Mouse (Mus musculus): Measurements from ENCODE around the gene H2-T24. TPM values are rescaled to one million over a fixed set of nuclear protein-coding genes. Genes with fewer than 3 reads are reported as not detected.

H2-T24 gene
- polyA plus RNA-seq (2015; fragmentation: Illumina TruSeq; extraction: RNeasy Lipid Tissue Mini Kit (QIAGEN cat#74804); ENCODE audit: insufficient read depth, low replicate concordance) = 80.5 TPM

GRCm38 (mm10) chr17:36020191-36021073 is at the start of gene H2-T24:
TSS of gene H2-T24 (minus strand) at chr17:36020560.

GRCm38 (mm10) chr17:36058362-36058761 is 38.0 kb upstream of the H2-T24 start, which contains the start of gene Gm11127:
TSS of gene Gm11127 (minus strand) at chr17:36058371.

GRCm38 (mm10) chr17:36042610-36043169 is 22.3 kb upstream of the H2-T24 start, which contains the start of the genes H2-T22 and Gm6034:
TSS of gene H2-T22 (minus strand) at chr17:36042747.
TSS of gene Gm6034 (plus strand) at chr17:36042961.

GRCm38 (mm10) chr17:36032351-36032875 is 12.1 kb upstream of the H2-T24 start, which contains the start of gene H2-T23:
TSS of gene H2-T23 (minus strand) at chr17:36032855.

GRCm38 (mm10) chr17:35979401-35980362 is 40.7 kb downstream of the H2-T24 start, which contains the start of the genes Gnl1 and Prr3:
TSS of gene Gnl1 (plus strand) at chr17:35979851.
TSS of gene Prr3 (minus strand) at chr17:35980236.

GRCm38 (mm10) chr17:35969418-35970389 is 50.7 kb downstream of the H2-T24 start, which contains the start of gene Abcf1:
TSS of gene Abcf1 (minus strand) at chr17:35969761.

Other genes starting within 250 kb of the H2-T24 start
- gene Ier3, start 198.9 kb downstream of the H2-T24 start, polyA plus RNA-seq (2015; fragmentation: Illumina TruSeq; extraction: RNeasy Lipid Tissue Mini Kit (QIAGEN cat#74804); ENCODE audit: insufficient read depth, low replicate concordance) = 3.4 TPM
- 27.5 TPM for gene Flot1, start 197.3 kb downstream of the H2-T24 start, polyA plus RNA-seq (2015; fragmentation: Illumina TruSeq; extraction: RNeasy Lipid Tissue Mini Kit (QIAGEN cat#74804); ENCODE audit: insufficient read depth, low replicate concordance)
- 222 TPM for gene Tubb5, start 182.3 kb downstream of the H2-T24 start, polyA plus RNA-seq (2015; fragmentation: Illumina TruSeq; extraction: RNeasy Lipid Tissue Mini Kit (QIAGEN cat#74804); ENCODE audit: insufficient read depth, low replicate concordance)
- gene Mdc1, start 179.0 kb downstream of the H2-T24 start, polyA plus RNA-seq (2015; fragmentation: Illumina TruSeq; extraction: RNeasy Lipid Tissue Mini Kit (QIAGEN cat#74804); ENCODE audit: insufficient read depth, low replicate concordance) = 59.7 TPM
- gene Nrm, start 159.2 kb downstream of the H2-T24 start, polyA plus RNA-seq (2015; fragmentation: Illumina TruSeq; extraction: RNeasy Lipid Tissue Mini Kit (QIAGEN cat#74804); ENCODE audit: insufficient read depth, low replicate concordance) = 43.1 TPM
- gene Ppp1r18, start 155.0 kb downstream of the H2-T24 start, polyA plus RNA-seq (2015; fragmentation: Illumina TruSeq; extraction: RNeasy Lipid Tissue Mini Kit (QIAGEN cat#74804); ENCODE audit: insufficient read depth, low replicate concordance) = 139 TPM
- gene Dhx16, start 140.7 kb downstream of the H2-T24 start, polyA plus RNA-seq (2015; fragmentation: Illumina TruSeq; extraction: RNeasy Lipid Tissue Mini Kit (QIAGEN cat#74804); ENCODE audit: insufficient read depth, low replicate concordance) = 124 TPM
- gene 2310061I04Rik, start 123.1 kb downstream of the H2-T24 start, polyA plus RNA-seq (2015; fragmentation: Illumina TruSeq; extraction: RNeasy Lipid Tissue Mini Kit (QIAGEN cat#74804); ENCODE audit: insufficient read depth, low replicate concordance) = 29.9 TPM
- 15.8 TPM for gene Atat1, start 110.5 kb downstream of the H2-T24 start, polyA plus RNA-seq (2015; fragmentation: Illumina TruSeq; extraction: RNeasy Lipid Tissue Mini Kit (QIAGEN cat#74804); ENCODE audit: insufficient read depth, low replicate concordance)
- 63.0 TPM for gene Mrps18b, start 104.2 kb downstream of the H2-T24 start, polyA plus RNA-seq (2015; fragmentation: Illumina TruSeq; extraction: RNeasy Lipid Tissue Mini Kit (QIAGEN cat#74804); ENCODE audit: insufficient read depth, low replicate concordance)
- 32.2 TPM for gene Ppp1r10, start 104.1 kb downstream of the H2-T24 start, polyA plus RNA-seq (2015; fragmentation: Illumina TruSeq; extraction: RNeasy Lipid Tissue Mini Kit (QIAGEN cat#74804); ENCODE audit: insufficient read depth, low replicate concordance)
- gene Abcf1, start 50.8 kb downstream of the H2-T24 start, polyA plus RNA-seq (2015; fragmentation: Illumina TruSeq; extraction: RNeasy Lipid Tissue Mini Kit (QIAGEN cat#74804); ENCODE audit: insufficient read depth, low replicate concordance) = 133 TPM
- gene Gnl1, start 40.7 kb downstream of the H2-T24 start, polyA plus RNA-seq (2015; fragmentation: Illumina TruSeq; extraction: RNeasy Lipid Tissue Mini Kit (QIAGEN cat#74804); ENCODE audit: insufficient read depth, low replicate concordance) = 19.0 TPM
- gene Prr3, start 40.3 kb downstream of the H2-T24 start, polyA plus RNA-seq (2015; fragmentation: Illumina TruSeq; extraction: RNeasy Lipid Tissue Mini Kit (QIAGEN cat#74804); ENCODE audit: insufficient read depth, low replicate concordance) = 29.2 TPM
- gene H2-T23, start 12.3 kb upstream of the H2-T24 start, polyA plus RNA-seq (2015; fragmentation: Illumina TruSeq; extraction: RNeasy Lipid Tissue Mini Kit (QIAGEN cat#74804); ENCODE audit: insufficient read depth, low replicate concordance) = 186 TPM
- 124 TPM for gene H2-T22, start 22.2 kb upstream of the H2-T24 start, polyA plus RNA-seq (2015; fragmentation: Illumina TruSeq; extraction: RNeasy Lipid Tissue Mini Kit (QIAGEN cat#74804); ENCODE audit: insufficient read depth, low replicate concordance)
- 0.25 TPM for gene Gm6034, start 22.4 kb upstream of the H2-T24 start, polyA plus RNA-seq (2015; fragmentation: Illumina TruSeq; extraction: RNeasy Lipid Tissue Mini Kit (QIAGEN cat#74804); ENCODE audit: insufficient read depth, low replicate concordance)
- gene Gm11127, start 37.8 kb upstream of the H2-T24 start, polyA plus RNA-seq (2015; fragmentation: Illumina TruSeq; extraction: RNeasy Lipid Tissue Mini Kit (QIAGEN cat#74804); ENCODE audit: insufficient read depth, low replicate concordance) = not detected
- gene Gm19684, start 101.1 kb upstream of the H2-T24 start, polyA plus RNA-seq (2015; fragmentation: Illumina TruSeq; extraction: RNeasy Lipid Tissue Mini Kit (QIAGEN cat#74804); ENCODE audit: insufficient read depth, low replicate concordance) = 1.1 TPM
- not detected for gene Gm7030, start 108.9 kb upstream of the H2-T24 start, polyA plus RNA-seq (2015; fragmentation: Illumina TruSeq; extraction: RNeasy Lipid Tissue Mini Kit (QIAGEN cat#74804); ENCODE audit: insufficient read depth, low replicate concordance)
- gene Gm8909, start 148.0 kb upstream of the H2-T24 start, polyA plus RNA-seq (2015; fragmentation: Illumina TruSeq; extraction: RNeasy Lipid Tissue Mini Kit (QIAGEN cat#74804); ENCODE audit: insufficient read depth, low replicate concordance) = not detected
- not detected for gene H2-T3, start 169.7 kb upstream of the H2-T24 start, polyA plus RNA-seq (2015; fragmentation: Illumina TruSeq; extraction: RNeasy Lipid Tissue Mini Kit (QIAGEN cat#74804); ENCODE audit: insufficient read depth, low replicate concordance)
- 25.3 TPM for gene Rpp21, start 237.5 kb upstream of the H2-T24 start, polyA plus RNA-seq (2015; fragmentation: Illumina TruSeq; extraction: RNeasy Lipid Tissue Mini Kit (QIAGEN cat#74804); ENCODE audit: insufficient read depth, low replicate concordance)

Data from spleen, adult 10 weeks (tissue).